Mouse (Mus musculus): ENCODE results near the gene Fam234b. TPM values are rescaled to one million over a fixed set of nuclear protein-coding genes. Genes with fewer than 3 reads are reported as not detected.
A peak's percentile ranks its signal among the peaks of the same experiment; 100 is the strongest.

The Fam234b gene
- polyA plus RNA-seq, 1 experiment = 6.3 TPM

DNA sequence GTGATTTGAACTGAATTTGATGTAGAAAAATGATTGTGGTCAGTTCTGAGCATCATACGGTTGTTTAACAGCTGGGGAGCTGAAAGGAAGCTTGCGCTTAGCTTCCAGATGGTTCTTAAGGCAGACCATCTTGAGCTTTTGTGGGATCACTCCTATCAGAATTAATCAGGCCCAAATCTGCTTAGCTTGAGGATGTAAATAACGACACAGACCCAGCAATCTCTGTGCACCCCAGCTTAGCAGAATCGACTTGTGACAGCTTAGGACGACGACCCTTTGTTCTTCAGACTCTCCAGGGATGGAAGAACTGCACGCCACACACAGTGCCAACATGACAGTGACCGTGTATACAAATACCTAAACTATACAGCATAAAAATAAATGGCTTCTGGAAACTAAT is 47.8 kb downstream of the Fam234b start:
- Histone ChIP-seq H3K9me3 (replicated peaks; ENCODE audit: control insufficient read depth, insufficient read depth, low read length, poor library complexity, severe bottlenecking) (no peaks in the 10 kb centered on the region), H3K9ac (ENCODE audit: low read depth, poor library complexity, severe bottlenecking) (no peak overlapping the region), H3K36me3 (ENCODE audit: control insufficient read depth, insufficient read depth, low read length, poor library complexity, severe bottlenecking) (no peaks in the 10 kb centered on the region), H3K27me3 (ENCODE audit: control insufficient read depth, insufficient read depth, low read length, poor library complexity, severe bottlenecking) (no peaks in the 10 kb centered on the region), H3K4me3 (ENCODE audit: low read depth, low read length) (no peak overlapping the region), H3K27ac (ENCODE audit: insufficient read depth, low read length) (no peak overlapping the region), H3K4me1 (ENCODE audit: control insufficient read depth, insufficient read depth, low read length) (no peaks in the 10 kb centered on the region)
- TF ChIP-seq POLR2A (IDR thresholded peaks at IDR 0.05; ENCODE audit: insufficient read depth, low read length) (no peak), CTCF (IDR thresholded peaks at IDR 0.05; ENCODE audit: low read depth, low read length) (no peak), EP300 (IDR thresholded peaks at IDR 0.05; ENCODE audit: insufficient read depth, low read depth, low read length) (no peak)

DNA sequence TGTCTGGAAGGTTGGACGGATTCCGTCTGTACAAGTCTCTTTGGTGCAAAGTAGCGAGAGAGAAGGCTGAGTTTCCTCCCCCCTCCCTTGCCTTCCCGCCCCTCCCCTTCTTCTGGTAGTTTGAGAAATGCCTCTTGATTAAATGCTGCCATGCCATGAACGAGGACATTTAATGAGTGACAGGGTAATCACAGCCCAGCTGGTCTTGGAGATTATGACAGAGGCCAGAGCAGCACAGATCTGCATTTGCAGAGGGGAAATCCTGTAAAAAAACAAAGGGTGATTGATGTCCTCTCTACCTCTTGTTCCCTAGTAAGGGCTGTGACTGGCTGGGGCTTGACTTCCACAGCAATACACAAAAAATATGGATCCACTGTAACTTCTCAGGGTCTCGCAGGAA is 50.1 kb downstream of the Fam234b start:
- H3K9ac ChIP-seq (ENCODE audit: low read depth, poor library complexity, severe bottlenecking) = no peak overlapping the region
- H3K27me3 ChIP-seq (ENCODE audit: control insufficient read depth, insufficient read depth, low read length, poor library complexity, severe bottlenecking) = no peaks in the 10 kb centered on the region
- no peak overlapping the region for H3K4me3 ChIP-seq (ENCODE audit: low read depth, low read length)
- H3K9me3 ChIP-seq (replicated peaks; ENCODE audit: control insufficient read depth, insufficient read depth, low read length, poor library complexity, severe bottlenecking) = no peaks in the 10 kb centered on the region
- TF ChIP-seq EP300 (IDR thresholded peaks at IDR 0.05; ENCODE audit: insufficient read depth, low read depth, low read length) (no peak), POLR2A (IDR thresholded peaks at IDR 0.05; ENCODE audit: insufficient read depth, low read length) (no peak)
- H3K4me1 ChIP-seq (ENCODE audit: control insufficient read depth, insufficient read depth, low read length) = peaks cover 3% of the 10 kb centered on the region
- no peaks in the 10 kb centered on the region for H3K36me3 ChIP-seq (ENCODE audit: control insufficient read depth, insufficient read depth, low read length, poor library complexity, severe bottlenecking)
- no peak overlapping the region for H3K27ac ChIP-seq (ENCODE audit: insufficient read depth, low read length)

DNA sequence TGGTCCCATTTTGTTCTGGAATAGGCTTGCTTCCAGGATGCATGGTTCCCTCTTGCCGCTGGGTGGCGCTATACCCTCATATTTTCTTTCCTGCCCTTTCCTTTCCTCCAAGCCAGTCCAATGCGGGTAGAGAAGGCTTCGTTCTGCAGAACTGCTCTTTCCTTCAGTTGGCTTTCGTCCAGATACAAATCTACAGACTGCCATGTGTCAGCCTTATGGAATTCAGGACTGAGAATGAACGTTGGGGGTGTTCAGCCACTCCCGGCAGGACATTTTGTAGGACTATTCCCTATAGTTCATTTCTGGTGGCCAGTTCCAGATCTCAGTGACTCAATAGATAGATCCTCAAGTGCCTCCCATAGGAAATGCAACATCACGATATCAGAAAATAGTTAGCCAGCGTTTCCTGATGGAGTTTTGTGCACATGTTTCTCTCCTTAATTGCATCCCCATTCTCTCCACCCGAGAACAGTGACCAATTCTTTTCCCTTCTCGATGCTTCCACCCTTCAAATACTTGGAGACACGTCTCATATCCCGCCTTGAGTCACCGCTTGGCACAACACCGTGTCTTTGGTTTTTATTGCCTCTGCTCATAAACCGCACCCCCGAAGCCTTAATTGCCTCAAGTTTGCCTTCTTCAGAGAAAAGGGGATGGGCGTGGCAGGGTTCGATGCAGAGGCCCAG is 52.2 kb downstream of the Fam234b start:
- no peaks in the 10 kb centered on the region for H3K9me3 ChIP-seq (replicated peaks; ENCODE audit: control insufficient read depth, insufficient read depth, low read length, poor library complexity, severe bottlenecking)
- peaks cover 3% of the 10 kb centered on the region for H3K4me1 ChIP-seq (ENCODE audit: control insufficient read depth, insufficient read depth, low read length)
- TF ChIP-seq POLR2A (IDR thresholded peaks at IDR 0.05; ENCODE audit: insufficient read depth, low read length) = no peak
- peak; percentile 87 for TF ChIP-seq CTCF (IDR thresholded peaks at IDR 0.05; ENCODE audit: low read depth, low read length)
- no peak overlapping the region for H3K27ac ChIP-seq (ENCODE audit: insufficient read depth, low read length)
- H3K4me3 ChIP-seq (ENCODE audit: low read depth, low read length) = no peak overlapping the region
- no peak overlapping the region for H3K9ac ChIP-seq (ENCODE audit: low read depth, poor library complexity, severe bottlenecking)
- no peaks in the 10 kb centered on the region for H3K27me3 ChIP-seq (ENCODE audit: control insufficient read depth, insufficient read depth, low read length, poor library complexity, severe bottlenecking)
- H3K36me3 ChIP-seq (ENCODE audit: control insufficient read depth, insufficient read depth, low read length, poor library complexity, severe bottlenecking) = no peaks in the 10 kb centered on the region

- Histone ChIP-seq H3K27me3 (ENCODE audit: control insufficient read depth, insufficient read depth, low read length, poor library complexity, severe bottlenecking) (no peaks in the 10 kb centered on the region), H3K27ac (ENCODE audit: insufficient read depth, low read length) (no peak overlapping the region)
- TF ChIP-seq POLR2A (IDR thresholded peaks at IDR 0.05; ENCODE audit: insufficient read depth, low read length) (no peak), CTCF (IDR thresholded peaks at IDR 0.05; ENCODE audit: low read depth, low read length) (no peak), EP300 (IDR thresholded peaks at IDR 0.05; ENCODE audit: insufficient read depth, low read depth, low read length) (no peak)
Observed at GRCm38 (mm10) chr6:135250926-135251699, 53.3 kb downstream of the Fam234b start.

DNA sequence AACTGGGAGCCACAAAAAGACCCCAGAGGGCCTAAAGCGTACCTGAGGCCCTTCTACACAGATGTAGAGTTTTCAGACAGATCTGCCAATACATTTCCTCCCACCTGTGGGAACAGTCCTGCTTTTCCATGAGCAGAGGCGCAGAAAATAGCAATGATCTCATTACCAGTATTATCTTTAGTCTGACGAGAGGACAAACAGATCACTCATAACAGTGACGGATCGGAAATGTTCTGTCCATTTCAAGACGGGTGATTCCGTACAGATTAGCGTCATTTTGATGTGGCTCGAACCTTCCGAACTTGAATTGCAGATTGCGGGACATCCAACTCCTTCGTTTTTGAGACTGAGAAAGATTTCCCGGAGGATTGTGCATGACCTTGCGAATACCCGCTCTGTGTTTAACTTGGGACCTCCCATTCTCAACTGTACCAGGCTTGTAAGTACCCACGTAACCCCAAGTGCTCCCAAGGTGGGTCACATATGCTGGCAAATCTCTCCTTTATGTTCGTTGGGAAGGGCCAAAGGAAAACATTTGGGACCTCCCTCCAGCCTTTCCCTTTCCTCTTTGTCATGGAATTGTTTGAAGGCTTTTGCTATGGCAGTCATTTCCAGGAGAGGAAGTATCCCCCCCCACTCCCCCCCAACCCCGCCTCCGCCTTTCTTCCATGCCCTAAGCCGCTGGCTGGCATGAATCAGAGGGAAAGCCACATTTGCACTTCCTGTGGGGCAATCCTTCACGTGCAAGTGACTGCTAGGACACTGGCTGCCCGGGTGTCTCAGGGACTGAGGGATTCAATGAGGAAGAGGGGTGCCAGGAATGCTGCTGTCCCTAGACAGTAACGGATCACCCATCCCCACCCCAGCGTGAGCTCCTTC is 54.3 kb downstream of the Fam234b start:
- Histone ChIP-seq H3K9ac (ENCODE audit: low read depth, poor library complexity, severe bottlenecking) (no peak overlapping the region), H3K27ac (ENCODE audit: insufficient read depth, low read length) (no peak overlapping the region), H3K4me1 (ENCODE audit: control insufficient read depth, insufficient read depth, low read length) (peaks cover 3% of the 10 kb centered on the region), H3K4me3 (ENCODE audit: low read depth, low read length) (no peak overlapping the region), H3K36me3 (ENCODE audit: control insufficient read depth, insufficient read depth, low read length, poor library complexity, severe bottlenecking) (no peaks in the 10 kb centered on the region), H3K9me3 (replicated peaks; ENCODE audit: control insufficient read depth, insufficient read depth, low read length, poor library complexity, severe bottlenecking) (peaks cover 3% of the 10 kb centered on the region; the same call in 1 of the 2 replicates), H3K27me3 (ENCODE audit: control insufficient read depth, insufficient read depth, low read length, poor library complexity, severe bottlenecking) (no peaks in the 10 kb centered on the region)
- TF ChIP-seq EP300 (IDR thresholded peaks at IDR 0.05; ENCODE audit: insufficient read depth, low read depth, low read length) = no peak
- TF ChIP-seq CTCF (IDR thresholded peaks at IDR 0.05; ENCODE audit: low read depth, low read length) = no peak
- TF ChIP-seq POLR2A (IDR thresholded peaks at IDR 0.05; ENCODE audit: insufficient read depth, low read length) = no peak

More at GRCm38 (mm10) chr6:135250926-135251699, 53.3 kb downstream of the Fam234b start:
- H3K9me3 ChIP-seq (replicated peaks; ENCODE audit: control insufficient read depth, insufficient read depth, low read length, poor library complexity, severe bottlenecking) = peaks cover 2% of the 10 kb centered on the region; the same call in 1 of the 2 replicates
- no peaks in the 10 kb centered on the region for H3K36me3 ChIP-seq (ENCODE audit: control insufficient read depth, insufficient read depth, low read length, poor library complexity, severe bottlenecking)
- no peak overlapping the region for H3K4me3 ChIP-seq (ENCODE audit: low read depth, low read length)
- H3K4me1 ChIP-seq (ENCODE audit: control insufficient read depth, insufficient read depth, low read length) = peaks cover 3% of the 10 kb centered on the region
- no peak overlapping the region for H3K9ac ChIP-seq (ENCODE audit: low read depth, poor library complexity, severe bottlenecking)
